Mouse (Mus musculus): ENCODE data around the gene Emc1.

Emc1 gene

DNA sequence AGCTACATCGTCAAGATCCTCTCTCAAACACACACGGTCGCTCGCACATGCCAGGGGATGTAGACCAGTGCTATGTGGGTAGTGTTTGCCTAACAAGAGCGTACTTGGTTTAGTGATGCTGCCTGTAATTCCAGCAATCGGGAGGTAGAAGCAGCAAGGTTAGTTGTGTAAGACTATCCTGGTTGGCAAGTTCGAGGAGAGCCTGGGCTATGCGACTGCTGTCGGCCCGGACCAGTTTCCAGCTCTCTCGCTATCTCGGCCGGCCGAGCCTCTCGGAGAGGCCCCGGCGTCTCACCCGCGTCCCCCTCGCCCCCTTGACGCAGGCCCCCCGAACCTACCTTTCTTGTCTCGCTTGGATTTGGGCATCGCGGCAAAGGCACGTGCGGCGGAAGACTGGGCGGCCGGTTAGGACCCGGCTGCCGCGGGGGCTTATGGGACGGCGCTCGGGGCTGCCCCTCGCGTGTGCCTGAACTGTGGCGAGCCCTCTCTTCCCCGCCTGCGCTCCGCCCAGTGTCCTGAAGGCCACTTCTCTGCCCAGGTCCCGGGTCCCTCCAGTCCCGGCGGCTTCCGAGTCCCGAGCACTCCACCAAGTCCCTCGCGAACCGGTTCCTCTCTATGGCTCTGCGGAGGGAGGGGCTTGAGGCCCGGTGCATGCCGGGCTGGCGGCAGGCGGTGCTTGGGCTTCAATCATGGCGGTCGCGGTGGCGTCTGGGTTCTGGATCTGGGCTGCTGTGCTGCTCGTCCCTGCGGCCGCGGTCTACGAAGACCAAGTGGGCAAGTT is at the start of gene Emc1, which contains the start of the genes Mrto4 and Ubr4:
Gene Emc1 (plus strand): TSS at position 657 of the 781 bp plus-strand sequence.
Gene Mrto4 (minus strand): TSS at position 646 of the 781 bp plus-strand sequence.
Gene Ubr4 (plus strand): TSS at position 679 of the 781 bp plus-strand sequence.
- peak; percentile 65 to 71 for DNase-seq (ENCODE audit: low spot score in 2 of 2)

DNA sequence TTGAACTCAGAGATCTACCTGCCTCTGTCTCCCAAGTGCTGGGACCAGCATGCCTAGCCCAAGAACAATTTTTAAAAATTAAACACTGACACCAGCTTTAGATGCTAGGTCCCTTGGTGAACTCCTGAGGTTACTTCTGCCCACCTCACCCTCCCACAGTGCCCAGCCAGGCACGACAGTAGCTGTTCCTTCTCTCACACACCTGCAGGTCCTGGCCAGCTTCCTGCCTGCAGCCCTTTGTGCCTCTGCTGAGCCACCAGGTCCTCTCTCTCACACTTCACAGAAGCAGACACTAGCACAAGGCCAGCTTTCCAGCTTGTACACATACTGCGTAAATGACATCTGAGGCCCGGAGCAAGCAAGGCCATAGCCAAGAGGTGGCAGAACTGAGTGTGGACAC is 46.9 kb upstream of the Emc1 start:
- DNase-seq (ENCODE audit: low spot score in 2 of 2) = no peak

- DNase-seq (ENCODE audit: low spot score in 2 of 2) = no peak
Observed at GRCm38 (mm10) chr4:139307916-139308315, 44.5 kb upstream of the Emc1 start.

DNA sequence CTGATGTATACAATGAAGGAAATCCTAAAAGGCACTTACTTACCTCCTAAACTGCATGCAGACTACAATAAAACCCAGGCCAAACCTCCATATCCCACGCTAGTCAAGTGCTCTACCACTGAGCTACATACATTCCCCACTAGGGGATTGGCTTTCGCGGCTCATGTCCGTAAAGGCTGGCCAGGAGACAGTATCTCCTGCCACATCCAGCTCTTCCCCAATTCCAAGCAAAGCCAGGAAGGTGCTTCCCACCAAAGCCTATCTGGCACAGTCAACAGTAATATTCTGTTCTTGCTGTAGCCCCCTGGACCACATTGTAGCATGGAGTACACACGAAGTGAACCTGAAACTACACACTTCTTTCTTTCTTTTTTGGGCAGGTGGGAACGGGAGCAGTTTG is 42.7 kb upstream of the Emc1 start:
- DNase-seq (ENCODE audit: low spot score in 2 of 2) = no peak

DNA sequence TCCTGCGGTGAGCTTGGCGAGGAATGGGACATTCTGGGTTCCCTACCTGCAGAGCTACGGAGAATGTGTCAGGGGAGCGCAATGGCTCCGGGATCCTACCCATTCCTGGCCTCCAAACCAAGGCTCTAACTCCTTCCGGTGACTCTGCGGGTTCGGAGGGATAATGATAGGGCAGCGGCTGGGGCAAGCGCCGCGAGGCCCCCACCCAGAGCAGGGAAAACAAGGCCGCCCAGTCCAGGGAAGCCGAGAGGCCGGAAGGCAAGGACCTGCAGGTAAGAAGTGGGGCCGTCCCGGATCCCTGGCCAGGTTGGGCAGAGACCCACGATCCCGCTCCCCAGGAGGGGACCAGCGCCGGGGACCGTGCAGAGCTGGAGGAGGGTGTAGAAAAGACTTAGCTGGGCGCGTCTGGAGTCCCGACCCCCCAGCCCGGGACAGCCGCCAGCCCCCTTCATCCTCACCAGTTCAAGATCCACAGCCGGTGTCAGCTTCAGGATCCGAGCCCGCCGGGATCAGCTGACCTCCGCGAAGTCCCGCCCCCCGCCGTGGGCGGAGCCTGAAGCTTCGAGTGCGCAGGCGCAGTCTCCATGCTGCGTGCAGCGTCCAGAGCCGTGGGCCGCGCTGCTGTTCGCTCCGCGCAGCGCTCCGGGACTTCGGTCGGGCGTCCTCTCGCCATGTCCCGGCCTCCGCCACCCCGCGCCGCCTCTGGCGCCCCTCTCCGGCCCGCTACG is 42.1 kb upstream of the Emc1 start, which contains the start of the genes Pqlc2 and Akr7a5:
Gene Pqlc2 (minus strand): TSS at position 538 of the 728 bp plus-strand sequence.
Gene Akr7a5 (plus strand): TSS at position 574 of the 728 bp plus-strand sequence.
- peak; percentile 92 to 98 for DNase-seq (ENCODE audit: low spot score in 2 of 2)

DNA sequence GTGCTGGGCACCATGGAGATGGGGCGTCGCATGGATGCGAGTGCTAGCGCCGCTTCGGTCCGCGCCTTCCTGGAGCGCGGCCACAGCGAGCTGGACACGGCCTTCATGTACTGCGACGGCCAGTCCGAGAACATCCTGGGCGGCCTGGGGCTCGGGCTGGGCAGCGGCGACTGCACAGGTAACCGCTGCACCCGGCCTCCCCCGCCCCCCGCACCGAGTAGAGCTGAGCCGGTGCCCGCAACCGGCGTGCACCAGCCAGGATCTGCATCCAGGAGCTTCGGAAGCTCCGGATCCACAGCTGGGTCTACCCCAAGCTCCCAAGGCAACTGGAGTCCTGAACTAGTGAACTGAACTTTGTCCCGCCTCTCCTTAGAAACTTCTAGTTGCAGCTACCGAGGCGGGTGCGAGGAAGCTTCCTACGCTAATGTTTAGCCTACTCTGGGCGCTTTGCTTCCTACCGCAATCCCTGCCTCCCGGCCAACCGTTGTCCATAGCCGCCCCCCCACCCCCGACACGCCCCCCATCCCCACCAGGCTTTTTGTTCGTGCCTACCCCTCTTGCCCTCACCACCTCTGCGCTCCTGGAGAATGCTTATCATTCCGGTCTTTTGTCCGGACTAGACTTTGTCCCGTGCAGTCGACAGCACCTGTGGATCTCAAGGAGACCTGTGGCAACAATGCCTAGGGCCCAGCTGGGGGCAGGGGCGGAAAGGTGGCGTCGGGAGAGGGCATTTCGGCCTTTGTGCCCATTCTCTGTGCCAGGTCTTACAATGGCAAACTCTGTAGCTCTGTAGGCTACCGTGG is 41.3 kb upstream of the Emc1 start:
- no peak for DNase-seq (ENCODE audit: low spot score in 2 of 2)

GRCm38 (mm10) chr4:139311707-139312106 is 40.7 kb upstream of the Emc1 start:
- DNase-seq (ENCODE audit: low spot score in 2 of 2) = no peak

DNA sequence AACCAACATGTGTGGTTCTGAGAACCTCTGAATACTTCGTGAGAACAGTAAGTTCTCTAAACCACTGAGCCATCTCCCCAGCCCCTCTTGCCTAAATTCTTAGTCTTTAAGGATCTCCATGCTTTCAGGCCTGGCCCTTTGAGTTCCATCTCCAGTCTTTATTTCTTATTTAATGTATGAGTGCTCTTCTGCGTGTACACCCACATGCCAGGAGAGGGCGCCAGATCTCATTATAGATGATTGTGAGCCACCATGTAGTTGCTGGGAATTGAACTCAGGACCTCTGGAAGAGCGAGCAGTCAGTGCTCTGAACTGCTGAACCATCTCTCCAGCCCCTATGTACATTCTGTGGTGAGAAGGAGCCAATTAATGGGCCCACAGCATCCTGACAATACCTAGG is 39.8 kb upstream of the Emc1 start:
- peak in 1 of 2 experiments; percentile 61 for DNase-seq (ENCODE audit: low spot score in 2 of 2)

GRCm38 (mm10) chr4:139318449-139318848 is 33.9 kb upstream of the Emc1 start:
- DNase-seq (ENCODE audit: low spot score in 2 of 2) = no peak

- DNase-seq (ENCODE audit: low spot score in 2 of 2) = no peak
Observed at GRCm38 (mm10) chr4:139319740-139320139, 32.6 kb upstream of the Emc1 start.

GRCm38 (mm10) chr4:139330605-139331004 is 21.8 kb upstream of the Emc1 start:
- DNase-seq (ENCODE audit: low spot score in 2 of 2) = peak; percentile 78 to 83

- no peak for DNase-seq (ENCODE audit: low spot score in 2 of 2)
Observed at GRCm38 (mm10) chr4:139334631-139335295, 17.6 kb upstream of the Emc1 start.

DNA sequence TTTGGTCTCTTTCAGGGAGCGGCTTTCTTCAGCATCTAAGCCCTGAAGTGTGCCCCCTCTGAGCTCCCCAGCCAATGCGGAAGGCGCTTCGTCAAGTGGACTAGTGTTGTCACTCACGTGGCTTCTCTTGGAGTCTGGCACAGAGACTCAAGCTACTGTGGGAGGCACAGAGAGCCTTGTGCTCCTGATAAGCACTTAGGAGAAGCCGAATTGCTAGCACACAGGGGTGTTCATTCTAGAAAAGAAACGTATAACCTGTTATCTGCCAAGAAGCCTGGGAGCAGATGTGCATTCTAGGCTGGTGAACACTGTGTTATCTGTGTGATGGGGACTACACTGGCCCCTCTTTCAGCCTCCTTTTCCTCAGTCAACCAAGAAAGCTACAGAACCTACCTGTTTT is 16.9 kb upstream of the Emc1 start:
- no peak for DNase-seq (ENCODE audit: low spot score in 2 of 2)

GRCm38 (mm10) chr4:139336822-139337483 is 15.4 kb upstream of the Emc1 start:
- DNase-seq (ENCODE audit: low spot score in 2 of 2) = peak; percentile 60 to 84

DNA sequence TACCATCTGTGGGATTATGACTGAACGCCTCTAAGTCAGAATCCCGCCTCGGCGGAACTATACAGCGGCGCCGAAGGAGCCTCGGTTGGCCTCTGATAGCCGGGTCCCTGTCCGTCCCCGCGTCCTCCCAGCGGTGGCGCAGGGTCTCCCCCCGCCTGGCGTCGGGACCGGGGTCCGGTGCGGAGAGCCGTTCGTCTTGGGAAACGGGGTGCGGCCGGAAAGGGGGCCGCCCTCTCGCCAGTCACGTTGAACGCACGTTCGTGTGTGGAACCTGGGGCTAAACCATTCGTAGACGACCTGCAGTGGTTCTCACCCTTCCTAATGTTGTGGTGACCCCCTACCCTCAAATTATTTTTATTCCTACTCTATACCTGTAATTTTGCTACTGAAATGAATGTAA is 14.2 kb upstream of the Emc1 start:
- DNase-seq (ENCODE audit: low spot score in 2 of 2) = no peak

- no peak for DNase-seq (ENCODE audit: low spot score in 2 of 2)
Observed at GRCm38 (mm10) chr4:139340835-139341234, 11.6 kb upstream of the Emc1 start.

DNA sequence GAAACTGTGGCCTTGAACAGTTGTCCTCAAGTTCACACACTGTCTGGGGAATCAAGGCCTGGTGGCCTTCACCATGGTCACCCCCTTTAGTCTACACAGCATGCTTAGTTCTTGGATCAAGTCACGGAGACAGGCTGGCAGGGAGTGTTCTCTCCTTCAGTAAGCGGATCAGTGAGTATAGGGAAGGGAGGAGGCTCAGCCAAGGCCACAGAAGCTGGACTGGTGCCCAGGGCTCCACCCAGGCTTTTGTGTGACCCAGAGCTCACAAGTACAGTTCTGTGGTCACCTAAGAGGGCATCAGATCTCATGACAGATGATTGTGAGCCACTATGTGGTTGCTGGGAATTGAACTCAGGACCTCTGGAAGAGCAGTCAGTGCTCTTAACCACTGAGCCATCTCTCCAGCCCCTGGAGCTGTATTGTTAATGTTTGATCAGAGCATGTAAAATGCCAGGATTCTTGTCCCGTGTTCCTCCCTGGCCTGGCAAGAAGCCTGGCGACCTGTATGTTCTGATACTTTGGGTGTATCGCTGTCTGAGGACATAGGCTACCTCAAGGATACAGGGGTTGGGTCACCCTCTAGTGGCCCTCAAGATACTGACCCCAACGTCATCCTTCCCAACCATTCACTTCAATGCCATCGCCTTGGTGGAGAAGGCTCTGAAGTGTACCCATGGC is 10.7 kb upstream of the Emc1 start:
- DNase-seq (ENCODE audit: low spot score in 2 of 2) = no peak

DNA sequence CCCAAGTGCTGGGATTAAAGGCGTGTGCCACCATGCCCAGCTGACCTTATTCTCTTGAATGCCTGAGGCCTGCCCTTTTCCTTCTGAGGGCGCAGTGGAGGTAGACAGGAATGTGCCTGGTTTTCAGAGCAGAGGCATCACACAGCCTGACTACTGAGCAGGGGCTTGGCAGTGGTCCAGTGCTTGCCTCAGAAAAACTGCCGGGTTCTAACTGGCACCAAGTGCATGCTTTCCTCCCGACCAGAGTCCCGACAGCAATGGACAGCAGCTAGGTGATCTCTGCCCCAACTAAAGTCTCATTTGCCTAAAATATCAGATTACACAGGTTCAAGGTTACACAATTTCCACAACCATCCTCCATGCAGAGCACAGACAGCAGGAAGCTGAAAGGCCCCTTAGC is 8.7 kb upstream of the Emc1 start:
- no peak for DNase-seq (ENCODE audit: low spot score in 2 of 2)

GRCm38 (mm10) chr4:139345416-139346019 is 6.9 kb upstream of the Emc1 start:
- no peak for DNase-seq (ENCODE audit: low spot score in 2 of 2)

GRCm38 (mm10) chr4:139352832-139353231 is 445 bp downstream of the Emc1 start:
- DNase-seq (ENCODE audit: low spot score in 2 of 2) = no peak

All from thymus, postnatal 10 days (tissue).